Mouse (Mus musculus) liver, embryonic 12.5 days (tissue): ENCODE measurements around the gene Tacc2. TPM values are rescaled to one million over a fixed set of nuclear protein-coding genes. Genes with fewer than 3 reads are reported as not detected.

Source experiments
- ATAC-seq: fragments of 200-750 bp; cut with Nextera tagmentation; 2 replicates; pipeline ENCODE4 v1.8.0; 2017; ENCODE audit warnings: moderate number of reproducible peaks, mild to moderate bottlenecking, moderate library complexity
- H3K27ac ChIP-seq: fragments of 300-500 bp; sonication (generic); 2 replicates; pipeline ENCODE4 v1.5.1; 2016; ENCODE audit warnings: mild to moderate bottlenecking
- H3K27me3 ChIP-seq: fragments of 300-500 bp; sonication (generic); replicated peaks from 2 replicates; pipeline ENCODE4 v1.6.1; 2016; ENCODE audit warnings: mild to moderate bottlenecking, moderate library complexity
- H3K36me3 ChIP-seq: fragments of 300-500 bp; sonication (generic); 2 replicates; pipeline ENCODE4 v1.6.1; 2016; ENCODE audit warnings: mild to moderate bottlenecking, moderate library complexity
- H3K4me1 ChIP-seq: fragments of 300-500 bp; sonication (generic); 2 replicates; pipeline ENCODE4 v1.6.1; 2016
- H3K4me2 ChIP-seq: fragments of 300-500 bp; sonication (generic); 2 replicates; pipeline ENCODE4 v1.6.1; 2016; ENCODE audit warnings: mild to moderate bottlenecking, moderate library complexity
- H3K4me3 ChIP-seq: fragments of 300-500 bp; sonication (generic); 2 replicates; pipeline ENCODE4 v1.5.1; 2016; ENCODE audit warnings: mild to moderate bottlenecking, moderate library complexity
- H3K9ac ChIP-seq: fragments of 300-500 bp; sonication (generic); 2 replicates; pipeline ENCODE4 v1.6.1; 2016; ENCODE audit warnings: mild to moderate bottlenecking, moderate library complexity
- H3K9me3 ChIP-seq: fragments of 300-500 bp; sonication (generic); replicated peaks from 2 replicates; pipeline ENCODE4 v1.6.1; 2016; ENCODE audit warnings: mild to moderate bottlenecking, moderate library complexity
- WGBS: fragments of 180-500 bp; shearing (Covaris S2); methylation state at CpG from one replicate; pipeline ENCODE4 v1.1.7; 2016; ENCODE audit not compliant: insufficient replicate concordance; 5-methylcytosine and 5-hydroxymethylcytosine counted together
- polyA plus RNA-seq: library from polyadenylated mRNA; unstranded; fragments of >200 nt; fragmentation: Nextera tagmentation; extraction: Ambion mirVana; gene quantifications from 2 replicates; pipeline ENCODE4 v1.2.1, GENCODE M21; 2016

Gene Tacc2
- polyA plus RNA-seq, 1 experiment from 2014 or later: 6.2 TPM

GRCm38 (mm10) chr7:130796786-130797185 lies 219.5 kb downstream of the Tacc2 start:
- Histone ChIP-seq H3K9me3 (no peaks in the 10 kb centered on the region), H3K4me3 (no peak overlapping the region), H3K36me3 (no peaks in the 10 kb centered on the region), H3K4me1 (peaks cover 4% of the 10 kb centered on the region; the same call in 1 of the 2 replicates), H3K27me3 (no peaks in the 10 kb centered on the region; the same call in 1 of the 2 replicates), H3K4me2 (no peak overlapping the region), H3K9ac (no peak overlapping the region), H3K27ac (no peak overlapping the region)
- ATAC-seq: no peak
- WGBS: 52% methylated on average over 8 of the region's 8 CpGs

- H3K4me2 ChIP-seq: no peak overlapping the region
- 75% methylated on average over 6 of the region's 6 CpGs for WGBS
- no peak overlapping the region for H3K4me3 ChIP-seq
- peaks cover 4% of the 10 kb centered on the region; the same call in 1 of the 2 replicates for H3K4me1 ChIP-seq
- H3K36me3 ChIP-seq: no peaks in the 10 kb centered on the region
- no peak overlapping the region for H3K9ac ChIP-seq
- H3K27ac ChIP-seq: no peak overlapping the region
- no peaks in the 10 kb centered on the region; the same call in 1 of the 2 replicates for H3K27me3 ChIP-seq
- ATAC-seq: no peak
- H3K9me3 ChIP-seq: no peaks in the 10 kb centered on the region
Measured at GRCm38 (mm10) chr7:130797524-130797923, 220.3 kb downstream of the Tacc2 start.

GRCm38 (mm10) chr7:130799418-130799817 lies 222.2 kb downstream of the Tacc2 start:
- peak; percentile 61 for ATAC-seq
- no peak overlapping the region for H3K27ac ChIP-seq
- H3K4me2 ChIP-seq: no peak overlapping the region

GRCm38 (mm10) chr7:130800681-130801080 lies 223.4 kb downstream of the Tacc2 start:
- H3K9ac ChIP-seq: no peak overlapping the region
- 52% methylated on average over 4 of the region's 4 CpGs for WGBS
- H3K4me2 ChIP-seq: no peak overlapping the region
- ATAC-seq: no peak
- peaks cover 4% of the 10 kb centered on the region; the same call in 1 of the 2 replicates for H3K4me1 ChIP-seq
- H3K27ac ChIP-seq: no peak overlapping the region
- no peak overlapping the region for H3K4me3 ChIP-seq
- no peaks in the 10 kb centered on the region; the same call in 1 of the 2 replicates for H3K27me3 ChIP-seq
- H3K36me3 ChIP-seq: no peaks in the 10 kb centered on the region
- H3K9me3 ChIP-seq: no peaks in the 10 kb centered on the region

More at GRCm38 (mm10) chr7:130799418-130799817, 222.2 kb downstream of the Tacc2 start:
- 59% methylated on average over 10 of the region's 10 CpGs for WGBS
- H3K9ac ChIP-seq: no peak overlapping the region
- H3K36me3 ChIP-seq: no peaks in the 10 kb centered on the region
- no peak overlapping the region for H3K4me3 ChIP-seq
- H3K27me3 ChIP-seq: no peaks in the 10 kb centered on the region
- H3K9me3 ChIP-seq: no peaks in the 10 kb centered on the region
- peaks cover 4% of the 10 kb centered on the region; the same call in 1 of the 2 replicates for H3K4me1 ChIP-seq

GRCm38 (mm10) chr7:130801811-130802210 lies 224.6 kb downstream of the Tacc2 start:
- Histone ChIP-seq H3K27me3 (no peaks in the 10 kb centered on the region; the same call in 1 of the 2 replicates), H3K27ac (no peak overlapping the region), H3K36me3 (no peaks in the 10 kb centered on the region), H3K9me3 (no peaks in the 10 kb centered on the region), H3K4me1 (peaks cover 4% of the 10 kb centered on the region; the same call in 1 of the 2 replicates), H3K4me2 (no peak overlapping the region), H3K9ac (no peak overlapping the region), H3K4me3 (no peak overlapping the region)
- WGBS: 65% methylated on average over 4 of the region's 4 CpGs
- ATAC-seq: no peak

- no peak overlapping the region for H3K4me3 ChIP-seq
- no peaks in the 10 kb centered on the region for H3K36me3 ChIP-seq
- WGBS: 74% methylated on average over 8 of the region's 8 CpGs
- H3K4me2 ChIP-seq: no peak overlapping the region
- no peak for ATAC-seq
- H3K9ac ChIP-seq: no peak overlapping the region
- H3K4me1 ChIP-seq: peaks cover 4% of the 10 kb centered on the region; the same call in 1 of the 2 replicates
- no peak overlapping the region for H3K27ac ChIP-seq
- H3K27me3 ChIP-seq: no peaks in the 10 kb centered on the region; the same call in 1 of the 2 replicates
- no peaks in the 10 kb centered on the region for H3K9me3 ChIP-seq
Measured at GRCm38 (mm10) chr7:130803251-130803825, 226.1 kb downstream of the Tacc2 start.

- H3K4me3 ChIP-seq: no peak overlapping the region
- ATAC-seq: no peak
- no peak overlapping the region for H3K27ac ChIP-seq
- H3K36me3 ChIP-seq: no peaks in the 10 kb centered on the region
- no peaks in the 10 kb centered on the region for H3K9me3 ChIP-seq
- 65% methylated on average over 5 of the region's 5 CpGs for WGBS
- H3K4me1 ChIP-seq: peaks cover 4% of the 10 kb centered on the region; the same call in 1 of the 2 replicates
- no peak overlapping the region for H3K4me2 ChIP-seq
- no peak overlapping the region for H3K9ac ChIP-seq
- no peaks in the 10 kb centered on the region; the same call in 1 of the 2 replicates for H3K27me3 ChIP-seq
Measured at GRCm38 (mm10) chr7:130804991-130805390, 227.8 kb downstream of the Tacc2 start.

GRCm38 (mm10) chr7:130807749-130808148 lies 230.5 kb downstream of the Tacc2 start:
- 60% methylated on average over 8 of the region's 8 CpGs for WGBS
- no peak for ATAC-seq
- Histone ChIP-seq H3K4me2 (no peak overlapping the region), H3K27me3 (no peaks in the 10 kb centered on the region; the same call in 1 of the 2 replicates), H3K27ac (no peak overlapping the region), H3K36me3 (no peaks in the 10 kb centered on the region), H3K4me1 (no peaks in the 10 kb centered on the region), H3K9me3 (no peaks in the 10 kb centered on the region), H3K4me3 (no peak overlapping the region), H3K9ac (no peak overlapping the region)

- Histone ChIP-seq H3K4me3 (no peak overlapping the region), H3K4me2 (no peak overlapping the region), H3K9me3 (no peaks in the 10 kb centered on the region), H3K27me3 (no peaks in the 10 kb centered on the region; the same call in 1 of the 2 replicates), H3K27ac (no peak overlapping the region), H3K36me3 (no peaks in the 10 kb centered on the region), H3K9ac (no peak overlapping the region), H3K4me1 (no peaks in the 10 kb centered on the region)
- ATAC-seq: no peak
- 51% methylated on average over 6 of the region's 6 CpGs for WGBS
Measured at GRCm38 (mm10) chr7:130808694-130809093, 231.5 kb downstream of the Tacc2 start.

GRCm38 (mm10) chr7:130810238-130810637 lies 233.0 kb downstream of the Tacc2 start:
- H3K27ac ChIP-seq: no peak overlapping the region
- H3K4me1 ChIP-seq: no peaks in the 10 kb centered on the region
- H3K9me3 ChIP-seq: no peaks in the 10 kb centered on the region
- no peak overlapping the region for H3K9ac ChIP-seq
- 57% methylated on average over 4 of the region's 4 CpGs for WGBS
- no peak overlapping the region for H3K4me2 ChIP-seq
- H3K27me3 ChIP-seq: no peaks in the 10 kb centered on the region
- no peaks in the 10 kb centered on the region for H3K36me3 ChIP-seq
- ATAC-seq: no peak
- H3K4me3 ChIP-seq: no peak overlapping the region

GRCm38 (mm10) chr7:130812407-130812806 lies 235.2 kb downstream of the Tacc2 start:
- Histone ChIP-seq H3K4me3 (no peak overlapping the region), H3K4me1 (no peaks in the 10 kb centered on the region), H3K36me3 (no peaks in the 10 kb centered on the region), H3K4me2 (peak overlapping the region; percentile 34; the same call in 1 of the 2 replicates), H3K9ac (no peak overlapping the region), H3K27ac (no peak overlapping the region), H3K27me3 (no peaks in the 10 kb centered on the region), H3K9me3 (no peaks in the 10 kb centered on the region)
- 29% methylated on average over 16 of the region's 16 CpGs for WGBS
- ATAC-seq: no peak
